Mouse (Mus musculus) stomach, postnatal 0 days (tissue): ENCODE measurements around the gene Tcta.
A peak's percentile ranks its signal among the peaks of the same experiment; 100 is the strongest.

ENCODE experiments used
- CTCF ChIP-seq: IDR thresholded peaks from 2 replicates; pipeline ENCODE4 v1.5.1; 2016; ENCODE audit warnings: antibody characterized with exemption, low read depth, mild to moderate bottlenecking, moderate library complexity
- EP300 ChIP-seq: optimal IDR thresholded peaks from 2 replicates; pipeline ENCODE3; 2016; ENCODE audit warnings: antibody characterized with exemption

DNA sequence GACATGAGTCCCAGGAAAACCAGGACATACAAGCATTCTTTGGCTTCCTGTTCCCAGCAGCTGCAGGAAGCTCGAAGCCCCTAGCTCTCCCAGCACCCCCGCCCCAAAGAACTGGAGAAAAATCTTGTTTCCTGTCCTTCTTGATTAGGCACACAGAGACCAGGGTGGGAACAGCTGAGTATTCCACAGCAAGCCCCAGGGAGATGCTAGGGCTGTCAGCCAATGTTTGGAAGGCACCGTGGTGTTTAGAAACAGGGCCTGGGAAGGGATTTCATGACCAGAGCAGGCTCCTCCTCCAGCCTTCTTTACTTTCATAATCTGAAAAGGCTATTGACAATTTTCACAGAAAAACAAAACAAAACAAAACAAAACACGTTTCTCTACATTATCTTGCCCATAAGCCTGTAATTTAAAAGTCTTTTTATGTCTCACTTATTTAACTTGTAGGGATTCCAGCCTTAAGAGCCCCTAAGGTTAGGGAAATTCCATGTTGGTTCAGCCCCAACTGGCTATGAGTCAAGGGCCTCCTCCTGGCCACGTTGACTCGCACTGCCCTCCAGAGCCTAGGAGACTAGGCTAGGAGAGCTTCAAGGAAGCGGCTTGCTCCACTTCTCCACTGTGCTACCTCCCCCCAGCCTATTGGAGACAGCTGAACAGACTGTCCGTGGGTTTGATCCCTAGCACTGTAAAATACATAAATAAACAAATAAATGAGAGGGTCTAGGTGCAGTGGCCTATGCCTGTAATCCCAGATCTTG is 25.7 kb downstream of the Tcta start:
- TF ChIP-seq CTCF (peak; percentile 27), EP300 (no peak)
